8 mouse cellular contexts compared by ENCODE assay signal in the genomic region with DNA sequence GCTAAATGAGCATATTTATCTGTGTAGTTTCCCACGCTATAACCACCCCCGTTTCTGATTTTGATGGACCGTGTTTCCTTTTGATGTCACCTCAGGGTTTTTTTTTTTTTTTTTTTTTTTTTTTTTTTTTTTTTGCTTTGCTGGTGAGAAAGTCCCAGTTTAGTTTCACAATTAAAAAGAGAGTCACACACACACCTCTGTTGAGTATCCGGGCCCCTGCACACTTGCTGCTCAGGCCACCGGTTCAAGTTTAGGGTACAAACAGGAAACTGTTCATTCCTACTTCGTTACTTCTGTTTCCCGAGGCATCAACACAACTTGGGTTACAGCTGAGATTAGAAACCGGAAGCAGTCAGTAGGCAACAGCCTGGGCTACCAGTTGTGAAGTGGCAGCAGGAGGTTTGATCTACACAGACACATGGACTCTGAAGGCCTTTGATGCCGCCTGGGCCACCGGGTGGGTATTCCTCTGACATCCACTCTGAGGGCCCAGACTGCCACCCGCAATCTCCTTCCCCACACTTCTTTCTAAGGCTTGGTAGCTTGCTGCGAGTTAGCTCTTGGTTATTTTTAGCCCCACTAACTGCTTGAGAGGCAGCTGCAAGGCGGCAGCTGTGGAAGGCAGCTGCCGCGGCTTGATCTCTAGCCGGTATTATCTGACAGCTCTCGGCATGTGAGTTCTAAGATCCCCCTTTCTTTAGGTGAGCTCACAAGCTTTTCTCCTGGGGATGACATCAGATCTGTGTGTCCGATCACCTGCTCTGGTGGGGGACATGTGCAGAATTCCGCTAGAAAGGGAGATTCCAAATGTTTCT. TPM values are rescaled to one million over a fixed set of nuclear protein-coding genes. Genes with fewer than 3 reads are reported as not detected.
A peak's percentile ranks its signal among the peaks of the same experiment; 100 is the strongest.
DNase-seq lines count a peak whose midpoint lies in the region; ATAC-seq and TF ChIP-seq lines count a peak whose summit lies in the region.

No protein-coding gene starts in this region.

- no peak overlapping the region for H3K4me3 ChIP-seq in lung, embryonic 15.5 days
- H3K4me3 ChIP-seq in lung, adult 2 months (replicated peaks; ENCODE audit: extremely low read depth, low read depth, low read length) = no peak overlapping the region
- no peak overlapping the region for H3K4me3 ChIP-seq in forebrain, embryonic 15.5 days

- WGBS in lung, embryonic 15.5 days = 26% methylated on average over 19 of the region's 19 CpGs
- WGBS in lung, adult 2 months = 33% methylated on average over 19 of the region's 19 CpGs
- WGBS in forebrain, embryonic 15.5 days = 48% methylated on average over 19 of the region's 19 CpGs

- peaks cover 18% of the 10 kb centered on the region; the same call in 1 of the 2 replicates for H3K4me1 ChIP-seq in lung, embryonic 15.5 days
- peaks cover 7% of the 10 kb centered on the region; the same call in 1 of the 2 replicates for H3K4me1 ChIP-seq in lung, adult 2 months (ENCODE audit: control insufficient read depth, insufficient read depth, low read length)
- peaks cover 51% of the 10 kb centered on the region for H3K4me1 ChIP-seq in forebrain, embryonic 15.5 days

- H3K9ac ChIP-seq in lung, embryonic 15.5 days = no peak overlapping the region
- no peak overlapping the region for H3K9ac ChIP-seq in forebrain, embryonic 15.5 days (replicated peaks)

- H3K36me3 ChIP-seq in lung, embryonic 15.5 days = no peaks in the 10 kb centered on the region
- no peaks in the 10 kb centered on the region for H3K36me3 ChIP-seq in forebrain, embryonic 15.5 days

- 0 out of 2 replicates have a peak, but pooled peaks have one; percentile 9 for ATAC-seq in lung, embryonic 15.5 days (ENCODE audit: borderline replicate concordance, extremely low read depth, low FRiP score, low TSS enrichment)
- no peak for ATAC-seq in forebrain, embryonic 15.5 days (replicated peaks)
- peak; percentile 73 for ATAC-seq in inflammation-experienced regulatory T-cells, adult 6 months
- ATAC-seq in monocyte, adult 5-6 weeks (replicated peaks; ENCODE audit: insufficient number of reproducible peaks, low FRiP score, low TSS enrichment, poor library complexity, severe bottlenecking) = peak; percentile 51

- H3K27ac ChIP-seq in lung, embryonic 15.5 days = no peak overlapping the region
- peak overlapping the region; percentile 59 for H3K27ac ChIP-seq in forebrain, embryonic 15.5 days (replicated peaks)

- no peak for TF ChIP-seq CTCF in lung, adult 2 months (IDR thresholded peaks at IDR 0.05; ENCODE audit: insufficient read depth, low read length)

- DNase-seq in lung, adult 2 months = no peak
- DNase-seq in cerebellum, adult 11 months = no peak
- no peak for DNase-seq in yolk sac, embryonic 10.5 days (ENCODE audit: low spot score)
- DNase-seq in right cerebral cortex, postnatal 36 days (ENCODE audit: low spot score in 2 of 2) = no peak

- no peak for TF ChIP-seq POLR2A in lung, adult 2 months (IDR thresholded peaks at IDR 0.05; ENCODE audit: borderline replicate concordance, extremely low read depth, low read depth, low read length)

- no peaks in the 10 kb centered on the region for H3K27me3 ChIP-seq in lung, embryonic 15.5 days
- no peaks in the 10 kb centered on the region for H3K27me3 ChIP-seq in forebrain, embryonic 15.5 days

- H3K4me2 ChIP-seq in lung, embryonic 15.5 days = peak overlapping the region; percentile 19
- H3K4me2 ChIP-seq in forebrain, embryonic 15.5 days (replicated peaks) = no peak overlapping the region

- H3K9me3 ChIP-seq in lung, embryonic 15.5 days = no peaks in the 10 kb centered on the region
- H3K9me3 ChIP-seq in forebrain, embryonic 15.5 days = no peaks in the 10 kb centered on the region

RNA-seq across cellular contexts. Expression of gene Cdk5r1, which starts 31.7 kb away (rescaled TPM):
- 0.81 and 1.2 TPM in 2 replicates for polyA plus RNA-seq in lung, embryonic 15.5 days (2015; fragmentation: Nextera tagmentation; extraction: Ambion mirVana)
- polyA plus RNA-seq in lung, adult 2 months (2012; rRNA removed) = 1.2 and 1.5 TPM in 2 replicates
- polyA plus RNA-seq in forebrain, embryonic 15.5 days (2015; fragmentation: Nextera tagmentation; extraction: Ambion mirVana) = 105 and 120 TPM in 2 replicates
- 1 to 10 TPM in 2 of 3 experiments, under 1 TPM in 1; 0.78 to 1.3 (median 1.3) TPM for polyA plus RNA-seq in inflammation-experienced regulatory T-cells, adult 6 months (2017; shearing (Covaris generic))
- 0.49 to 3.8 TPM (median 2.4 TPM) in 3 replicates for total RNA-seq in monocyte, adult 5-6 weeks (2017)

Comparison
In these comparisons a context has a peak if more than half of its experiments do, and no peak if none do; other contexts are left out.
1. RNA of gene Cdk5r1, which starts 31.7 kb away (polyA plus RNA-seq): 105 to 120 TPM in forebrain, embryonic 15.5 days; 1.2 to 1.5 TPM in lung, adult 2 months, 0.78 to 1.3 TPM in inflammation-experienced regulatory T-cells, adult 6 months and 0.81 to 1.2 TPM in lung, embryonic 15.5 days; every median in the first group is over 10 times any median in the second.